In genomic region chr6:122252146-122252545, GRCm38 (mm10) we compare ENCODE assay signal across 14 mouse cellular contexts. TPM values are rescaled to one million over a fixed set of nuclear protein-coding genes. Genes with fewer than 3 reads are reported as not detected.
DNase-seq lines count a peak whose midpoint lies in the region; ATAC-seq lines count a peak whose summit lies in the region.
"Had no signal": no experiment of that assay in that cellular context is flagged by ENCODE, and none has a peak within 500 bp of the region (broad histone marks: within the 10 kb centered on the region; RNA-seq: fewer than 3 reads in every experiment).

No protein-coding gene starts in this region.

- intact Hi-C loops in left cerebral cortex, postnatal 36 days (cut with DNase I), result loop anchor here (1.0 to 10.0 kb wide), 2 partner anchors 140 to 273 kb away; no protein-coding TSS in a partner anchor

- H3K36me3 ChIP-seq in hindbrain, embryonic 14.5 days (replicated peaks; ENCODE audit: control insufficient read depth, insufficient read depth), result no peaks in the 10 kb centered on the region
- no peaks in the 10 kb centered on the region for H3K36me3 ChIP-seq in hindbrain, embryonic 16.5 days (ENCODE audit: control insufficient read depth, insufficient read depth, low read length)

- H3K9me3 ChIP-seq in hindbrain, embryonic 14.5 days (ENCODE audit: control insufficient read depth, low read length), result no peaks in the 10 kb centered on the region
- no peaks in the 10 kb centered on the region for H3K9me3 ChIP-seq in hindbrain, embryonic 16.5 days (ENCODE audit: control insufficient read depth, low read length)

- no peak overlapping the region for H3K9ac ChIP-seq in hindbrain, embryonic 14.5 days
- H3K9ac ChIP-seq in hindbrain, embryonic 16.5 days (ENCODE audit: low read depth, low read length), result no peak overlapping the region

- H3K27ac ChIP-seq in hindbrain, embryonic 14.5 days, result no peak overlapping the region
- H3K27ac ChIP-seq in hindbrain, embryonic 16.5 days (ENCODE audit: low read depth, low read length), result no peak overlapping the region

- H3K4me3 ChIP-seq in hindbrain, embryonic 14.5 days (replicated peaks; ENCODE audit: low read length), result no peak overlapping the region
- no peak overlapping the region for H3K4me3 ChIP-seq in hindbrain, embryonic 16.5 days (ENCODE audit: low read length)

- H3K4me1 ChIP-seq in hindbrain, embryonic 14.5 days (replicated peaks; ENCODE audit: control insufficient read depth, insufficient read depth, low read length), result no peaks in the 10 kb centered on the region
- H3K4me1 ChIP-seq in hindbrain, embryonic 16.5 days (ENCODE audit: control insufficient read depth, insufficient read depth, low read depth, low read length), result no peaks in the 10 kb centered on the region

- 35% methylated on average over 1 of the region's 1 CpGs for WGBS in hindbrain, embryonic 14.5 days
- WGBS in hindbrain, embryonic 16.5 days, result 22% methylated on average over 1 of the region's 1 CpGs

- no peaks in the 10 kb centered on the region for H3K27me3 ChIP-seq in hindbrain, embryonic 14.5 days (ENCODE audit: control insufficient read depth, insufficient read depth, low read length)
- H3K27me3 ChIP-seq in hindbrain, embryonic 16.5 days (replicated peaks; ENCODE audit: control insufficient read depth, insufficient read depth, low read length), result no peaks in the 10 kb centered on the region

- peak; percentile 57 for DNase-seq in hindbrain, embryonic 14.5 days (ENCODE audit: low spot score)
- DNase-seq in retina, embryonic 14.5 days (ENCODE audit: low spot score), result peak; percentile 23
- DNase-seq in retina, postnatal 1 day, result no peak
- peak; percentile 24 for DNase-seq in brain, adult 2 months (ENCODE audit: low read depth, low spot score)
- no peak for DNase-seq in right cerebral cortex, postnatal 10 days (ENCODE audit: low spot score in 2 of 2)
- no peak for DNase-seq in left cerebral cortex, postnatal 36 days (ENCODE audit: low spot score in 2 of 2)
- DNase-seq: adrenal gland, adult 2 months; heart, postnatal 4 days; kidney, adult 2 months; liver; right cerebral cortex, postnatal 4 days had no signal

- H3K4me2 ChIP-seq in hindbrain, embryonic 14.5 days (replicated peaks), result no peak overlapping the region
- H3K4me2 ChIP-seq in hindbrain, embryonic 16.5 days (ENCODE audit: low read length), result no peak overlapping the region

- ATAC-seq in hindbrain, embryonic 14.5 days (ENCODE audit: low FRiP score), result no peak
- no peak; the same call in 1 of the 2 replicates for ATAC-seq in hindbrain, embryonic 16.5 days

RNA-seq across cellular contexts. Expression of gene Klrg1, which starts 30.5 kb away (rescaled TPM):
- 0.53 and 0.82 TPM in 2 replicates for polyA plus RNA-seq in hindbrain, embryonic 14.5 days (2014; fragmentation: Nextera tagmentation; extraction: Ambion mirVana)
- 0.99 and 1.1 TPM in 2 replicates for polyA plus RNA-seq in hindbrain, embryonic 16.5 days (2015; fragmentation: Nextera tagmentation; extraction: Ambion mirVana)
- under 1 TPM in 1 of 2 experiments, not detected in 1; 0.30 TPM for total RNA-seq in left cerebral cortex, postnatal 36 days (2021)
- total RNA-seq: heart, adult 8-10 months; heart, postnatal 4 days had no signal
- polyA plus RNA-seq: adrenal gland, adult 2 months; stomach, embryonic 16.5 days had no signal

RNA-seq across cellular contexts. Expression of gene M6pr, which starts 56.4 kb away (rescaled TPM):
- 51.4 and 53.7 TPM in 2 replicates for polyA plus RNA-seq in hindbrain, embryonic 14.5 days (2014; fragmentation: Nextera tagmentation; extraction: Ambion mirVana)
- 51.8 and 53.1 TPM in 2 replicates for polyA plus RNA-seq in hindbrain, embryonic 16.5 days (2015; fragmentation: Nextera tagmentation; extraction: Ambion mirVana)
- 10 to 100 TPM; 67.7 to 69.8 TPM for total RNA-seq in left cerebral cortex, postnatal 36 days (2021)

Comparison
In these comparisons a context has a peak if more than half of its experiments do, and no peak if none do; other contexts are left out.
1. DNase-seq: peak in hindbrain, embryonic 14.5 days (single experiment), retina, embryonic 14.5 days (single experiment) and brain, adult 2 months (single experiment); none in retina, postnatal 1 day (single experiment), right cerebral cortex, postnatal 10 days (0 of 2) and left cerebral cortex, postnatal 36 days (0 of 2).